Mouse (Mus musculus) left cerebral cortex, adult 8-10 months (tissue): ENCODE measurements around the gene Ckmt2. TPM values are rescaled to one million over a fixed set of nuclear protein-coding genes. Genes with fewer than 3 reads are reported as not detected.

Source experiments
- DNase-seq, 2 experiments: peaks; one replicate each; pipeline ENCODE4 v3.0.0; 2022; ENCODE audit warnings: low spot score in 2 of 2
- total RNA-seq, 4 experiments: library from RNA; stranded (reverse); gene quantifications; 2 replicates each; pipeline ENCODE4 v1.2.4; 2022

The Ckmt2 gene
- total RNA-seq = 1 to 10 TPM in 1 of 4 experiments, under 1 TPM in 2, not detected in 1; 0.40 to 1.2 (median 0.66) TPM

- no peak for DNase-seq
Observed at GRCm38 (mm10) chr13:91876741-91877349, at the start of gene Ckmt2. Gene Ckmt2, minus strand, starts transcription at chr13:91876885.

- DNase-seq = no peak
Observed at GRCm38 (mm10) chr13:91921010-91921409, 44.3 kb upstream of the Ckmt2 start.

- DNase-seq = no peak
Observed at GRCm38 (mm10) chr13:91918764-91919163, 42.1 kb upstream of the Ckmt2 start.

GRCm38 (mm10) chr13:91917835-91918234 lies 41.1 kb upstream of the Ckmt2 start:
- no peak for DNase-seq

- no peak for DNase-seq
Observed at GRCm38 (mm10) chr13:91916308-91916707, 39.6 kb upstream of the Ckmt2 start.

GRCm38 (mm10) chr13:91915582-91916239 lies 39.0 kb upstream of the Ckmt2 start:
- DNase-seq = peak in 1 of 2 experiments; percentile 54

GRCm38 (mm10) chr13:91915192-91915581 lies 38.5 kb upstream of the Ckmt2 start:
- no peak for DNase-seq

GRCm38 (mm10) chr13:91911652-91912051 lies 35.0 kb upstream of the Ckmt2 start:
- no peak for DNase-seq

- no peak for DNase-seq
Observed at GRCm38 (mm10) chr13:91911211-91911610, 34.5 kb upstream of the Ckmt2 start.

GRCm38 (mm10) chr13:91908202-91908980 lies 31.7 kb upstream of the Ckmt2 start:
- DNase-seq = peak; percentile 41 to 46

GRCm38 (mm10) chr13:91906338-91906737 lies 29.7 kb upstream of the Ckmt2 start:
- DNase-seq = no peak

- DNase-seq = no peak
Observed at GRCm38 (mm10) chr13:91896476-91896875, 19.8 kb upstream of the Ckmt2 start.

GRCm38 (mm10) chr13:91893132-91893531 lies 16.4 kb upstream of the Ckmt2 start:
- DNase-seq = no peak

GRCm38 (mm10) chr13:91890031-91890619 lies 13.4 kb upstream of the Ckmt2 start:
- DNase-seq = no peak

- no peak for DNase-seq
Observed at GRCm38 (mm10) chr13:91884714-91885386, 8.2 kb upstream of the Ckmt2 start.

- peak in 1 of 2 experiments; percentile 40 for DNase-seq
Observed at GRCm38 (mm10) chr13:91881837-91882480, 5.3 kb upstream of the Ckmt2 start.

- no peak for DNase-seq
Observed at GRCm38 (mm10) chr13:91880256-91880655, 3.6 kb upstream of the Ckmt2 start.

- no peak for DNase-seq
Observed at GRCm38 (mm10) chr13:91877996-91878395, 1.3 kb upstream of the Ckmt2 start.

GRCm38 (mm10) chr13:91877350-91877749 lies 665 bp upstream of the Ckmt2 start:
- no peak for DNase-seq

- no peak for DNase-seq
Observed at GRCm38 (mm10) chr13:91875581-91875980, 1.1 kb downstream of the Ckmt2 start.

GRCm38 (mm10) chr13:91874565-91874964 lies 2.1 kb downstream of the Ckmt2 start:
- peak in 1 of 2 experiments; percentile 39 for DNase-seq
